Mouse (Mus musculus) frontal cortex, postnatal 14 days (tissue): Measurements from ENCODE around the gene Prr14l.
"Not testable (repeated sequence)": the region's sequence is repeated elsewhere in the genome, so short reads cannot be mapped to it uniquely, and the experiment has no call there.

Experiments used
- DNase-seq, 2 experiments: peaks; one replicate each; pipeline ENCODE4 v3.0.0; 2022; ENCODE audit warnings: low spot score in 2 of 2

Gene Prr14l

GRCm38 (mm10) chr5:32853731-32854507 lies at the start of gene Prr14l:
TSS of gene Prr14l (minus strand) at chr5:32854256.
- DNase-seq: peak; percentile 97 to 99

GRCm38 (mm10) chr5:32886739-32887138 lies 32.7 kb upstream of the Prr14l start:
- no peak for DNase-seq

- DNase-seq: no peak
Observed at GRCm38 (mm10) chr5:32872346-32872745, 18.3 kb upstream of the Prr14l start.

DNA sequence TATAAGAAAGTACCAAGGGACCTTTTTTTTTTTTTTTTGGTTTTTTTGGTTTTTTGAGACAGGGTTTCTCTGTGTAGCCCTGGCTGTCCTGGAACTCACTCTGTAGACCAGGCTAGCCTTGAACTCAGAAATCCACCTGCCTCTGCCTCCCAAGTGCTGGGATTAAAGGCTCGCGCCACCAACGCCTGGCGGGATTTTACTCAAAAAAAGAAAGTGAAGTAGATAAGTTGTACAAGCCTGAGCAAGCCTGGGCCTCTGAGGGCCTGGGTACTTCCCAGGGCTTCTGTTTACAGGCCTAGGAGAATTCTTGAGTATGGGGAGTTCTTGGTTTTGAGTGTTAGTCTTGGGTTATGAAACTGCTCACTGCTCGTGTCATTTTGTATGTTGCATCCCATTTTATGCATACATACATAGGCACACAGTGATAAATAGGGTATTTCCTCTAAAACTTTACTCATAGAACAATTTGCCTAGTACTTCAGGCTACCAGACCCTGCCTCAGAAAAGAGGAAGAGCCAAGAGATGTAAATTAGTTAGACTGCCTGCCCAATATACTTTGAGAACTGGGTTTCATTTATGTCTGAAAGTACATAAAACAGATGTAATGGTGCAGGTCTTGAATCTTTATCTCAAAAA lies 15.5 kb upstream of the Prr14l start:
- DNase-seq: no peak

- peak; percentile 70 to 78 for DNase-seq
Observed at GRCm38 (mm10) chr5:32863253-32864228, 9.5 kb upstream of the Prr14l start, which contains the start of gene Depdc5. TSS of gene Depdc5 (plus strand) at chr5:32863701.

DNA sequence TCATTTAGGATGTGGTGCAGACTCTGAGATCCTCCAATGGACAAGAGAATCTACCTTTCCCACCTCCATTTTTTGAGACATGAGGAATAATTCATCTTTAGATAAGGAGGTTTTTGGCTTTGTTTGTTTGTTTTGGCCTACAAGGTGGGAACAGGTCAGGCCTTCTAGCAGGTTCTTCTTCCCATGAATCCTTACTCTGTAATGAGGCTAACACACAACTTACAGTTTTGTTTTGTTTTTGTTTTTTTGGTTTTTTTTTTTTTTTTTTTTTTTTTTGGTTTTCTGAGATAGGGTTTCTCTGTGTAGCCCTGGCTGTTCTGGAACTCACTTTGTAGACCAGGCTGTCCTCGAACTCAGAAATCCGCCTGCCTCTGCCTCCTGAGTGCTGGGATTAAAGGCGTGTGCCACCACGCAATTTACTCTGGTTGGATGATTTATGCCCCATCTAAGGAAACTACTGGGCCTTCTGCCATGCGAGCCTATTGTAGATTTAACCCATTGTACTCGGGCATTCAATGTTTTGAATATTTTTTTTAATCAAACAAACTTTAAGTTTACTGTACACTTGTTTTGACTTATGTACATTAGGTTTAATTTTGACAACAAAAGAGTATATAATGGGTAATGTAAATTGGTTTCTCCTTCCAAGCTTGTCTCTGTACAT lies 8.5 kb upstream of the Prr14l start:
- DNase-seq: no peak

- no peak for DNase-seq
Observed at GRCm38 (mm10) chr5:32861082-32861481, 7.0 kb upstream of the Prr14l start.

DNA sequence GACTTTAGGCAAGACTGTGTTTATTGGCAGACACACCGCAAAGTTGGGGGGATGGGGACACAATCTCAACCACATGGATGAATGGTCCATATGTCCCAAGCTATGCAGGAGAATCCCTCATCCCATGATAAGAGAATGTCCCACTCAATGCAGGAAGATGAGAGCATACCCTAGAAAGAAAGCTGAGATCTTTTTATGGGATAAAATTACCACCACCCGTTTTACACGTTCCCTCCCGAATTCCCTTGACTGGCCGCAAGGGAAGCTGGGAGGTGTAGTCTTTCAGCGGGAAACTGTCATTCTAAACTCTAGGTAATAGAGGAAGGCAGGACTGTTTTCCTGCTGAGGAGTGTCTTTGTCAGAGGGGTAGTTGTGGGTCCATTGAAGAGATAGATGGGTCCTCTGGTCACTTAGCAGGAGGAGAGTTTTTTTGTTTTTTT lies 3.7 kb upstream of the Prr14l start:
- DNase-seq: peak; percentile 9 to 32

GRCm38 (mm10) chr5:32855274-32855673 lies 1.2 kb upstream of the Prr14l start:
- not testable (repeated sequence) for DNase-seq

DNA sequence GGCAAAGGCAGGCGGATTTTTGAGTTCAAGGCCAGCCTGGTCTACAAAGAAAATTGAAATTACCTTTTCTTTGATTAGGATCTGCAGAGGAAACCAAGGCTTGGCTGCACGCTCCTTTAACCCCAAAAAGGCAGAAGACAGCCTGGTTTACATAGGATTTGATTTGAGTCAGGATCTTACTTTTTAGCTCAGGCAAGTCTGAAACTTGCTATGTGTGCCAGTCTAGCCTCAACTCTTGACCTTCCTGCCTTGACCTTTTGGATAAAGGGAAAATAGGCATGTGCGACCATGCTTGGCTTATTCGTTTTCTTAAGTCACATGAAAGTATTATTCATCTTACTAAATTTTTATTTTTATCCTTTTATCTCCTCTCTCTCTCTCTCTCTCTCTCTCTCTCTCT lies 762 bp upstream of the Prr14l start:
- DNase-seq: no peak

GRCm38 (mm10) chr5:32852026-32852425 lies 2.0 kb downstream of the Prr14l start:
- no peak for DNase-seq

DNA sequence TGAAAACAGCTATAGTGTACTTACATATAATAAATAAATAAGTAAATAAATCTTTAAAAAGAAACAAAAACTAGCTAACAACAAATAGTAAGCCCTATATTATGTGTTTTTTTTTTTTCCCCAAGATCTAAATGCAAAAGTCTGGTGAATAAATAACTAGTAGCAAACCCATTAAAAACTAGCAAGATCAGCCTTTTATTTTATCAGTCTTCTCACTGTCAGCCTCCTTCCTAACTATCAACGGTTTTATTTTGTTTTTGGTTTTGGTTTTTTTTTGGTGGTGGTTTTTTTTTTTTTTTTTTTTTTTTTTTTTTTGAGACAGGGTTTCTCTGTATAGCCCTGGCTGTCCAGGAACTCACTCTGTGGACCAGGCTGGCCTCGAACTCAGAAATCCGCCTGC lies 4.5 kb downstream of the Prr14l start:
- DNase-seq: not testable (repeated sequence)

DNA sequence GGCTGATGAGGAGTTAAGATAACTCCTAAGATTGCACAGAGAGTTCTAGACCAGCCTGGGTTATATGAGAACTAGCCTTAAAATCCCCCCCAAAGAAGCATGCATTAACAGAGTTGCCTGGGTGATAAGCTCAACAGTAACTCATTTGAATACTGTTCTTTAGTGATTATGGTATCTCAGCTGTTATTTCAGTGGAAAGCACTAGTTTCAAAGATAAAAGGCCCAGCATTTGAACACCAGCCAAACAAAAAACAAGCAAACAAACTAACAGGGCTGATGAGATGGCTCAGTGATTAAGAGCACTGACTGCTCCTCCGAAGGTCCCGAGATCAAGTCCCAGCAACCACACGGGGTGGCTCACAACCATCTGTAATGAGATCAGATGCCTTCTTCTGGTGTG lies 4.9 kb downstream of the Prr14l start:
- no peak for DNase-seq

DNA sequence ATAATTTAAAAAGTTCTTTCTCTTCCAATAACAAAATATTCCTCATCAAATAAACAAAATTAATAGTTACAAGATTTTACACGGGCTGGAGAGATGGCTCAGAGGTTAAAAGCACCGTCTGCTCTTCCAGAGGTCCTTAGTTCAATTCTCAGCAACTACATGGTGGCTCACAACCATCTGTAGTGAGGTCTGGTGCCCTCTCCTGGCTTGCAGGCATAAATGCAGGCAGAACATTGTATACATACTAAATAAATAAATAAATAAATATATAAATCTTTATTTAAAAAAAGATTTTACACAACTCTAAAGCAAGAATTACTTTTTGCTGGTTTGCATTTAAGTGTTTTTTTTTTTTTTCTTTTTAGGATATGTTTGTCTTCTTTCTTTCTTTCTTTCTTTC lies 14.0 kb downstream of the Prr14l start:
- DNase-seq: no peak

- DNase-seq: no peak
Observed at GRCm38 (mm10) chr5:32836976-32837375, 17.1 kb downstream of the Prr14l start.

- DNase-seq: no peak
Observed at GRCm38 (mm10) chr5:32834497-32834896, 19.6 kb downstream of the Prr14l start.

- DNase-seq: no peak
Observed at GRCm38 (mm10) chr5:32830054-32830453, 24.0 kb downstream of the Prr14l start.

DNA sequence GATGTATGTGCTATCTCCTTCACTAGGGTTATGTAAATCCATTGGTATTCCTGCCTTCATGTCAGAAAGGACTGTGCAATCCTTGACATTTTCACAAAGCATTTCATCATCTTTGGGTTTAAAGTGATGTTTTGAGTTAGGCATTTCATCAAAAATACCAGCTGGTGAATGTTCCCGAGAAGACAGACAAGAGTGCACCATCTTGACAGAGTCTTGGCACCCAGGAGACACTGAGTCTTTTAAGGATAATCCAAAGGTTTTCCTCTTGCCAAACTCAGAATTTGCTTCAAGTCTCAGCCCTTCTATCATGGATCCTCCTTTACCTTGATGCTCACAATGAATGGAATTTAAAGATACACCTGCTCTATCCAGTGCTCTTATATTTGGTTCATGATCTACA lies 25.3 kb downstream of the Prr14l start:
- DNase-seq: not testable (repeated sequence)

DNA sequence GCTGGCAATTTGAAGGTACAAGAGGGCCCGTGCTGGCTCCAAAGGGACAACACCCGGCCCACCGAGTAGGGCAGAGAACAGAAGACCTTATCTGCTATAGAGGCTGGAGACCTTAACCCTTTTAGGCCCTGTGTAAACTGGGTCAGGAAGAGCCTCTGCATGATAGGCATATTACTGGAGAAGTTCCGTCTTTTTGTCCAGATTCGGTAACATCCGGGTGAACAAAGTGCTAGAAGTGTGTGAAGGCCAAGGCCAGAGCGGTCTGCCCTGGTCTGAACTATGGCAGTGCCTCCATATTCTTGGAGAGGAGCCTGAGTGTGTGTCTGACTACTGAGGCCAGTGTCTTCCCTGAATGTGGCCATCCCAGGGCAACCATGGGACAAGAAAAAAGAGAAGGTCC lies 27.0 kb downstream of the Prr14l start, which contains the start of gene Gm20671:
Gene Gm20671 (minus strand): TSS at position 101 of the 400 bp plus-strand sequence.
- DNase-seq: no peak

- no peak for DNase-seq
Observed at GRCm38 (mm10) chr5:32820471-32820870, 33.6 kb downstream of the Prr14l start.

DNA sequence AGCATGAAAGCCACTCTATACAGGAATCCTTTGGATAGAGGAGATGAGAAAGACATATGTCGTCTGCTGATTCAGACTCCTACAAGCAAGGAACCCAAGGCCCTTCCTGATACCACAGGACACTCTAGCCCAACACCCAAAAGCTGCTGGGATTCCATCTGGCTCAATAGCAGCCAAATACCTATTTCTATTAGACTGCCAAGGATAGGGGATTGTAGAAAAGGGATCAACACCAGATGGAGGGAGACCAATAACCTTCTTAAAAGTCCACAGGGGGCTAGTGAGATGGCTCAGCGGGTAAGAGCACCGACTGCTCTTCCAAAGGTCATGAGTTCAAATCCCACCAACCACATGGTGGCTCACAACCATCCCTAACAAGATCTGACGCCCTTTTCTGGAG lies 38.7 kb downstream of the Prr14l start:
- no peak for DNase-seq
